8 mouse cellular contexts compared by ENCODE assay signal in genomic region chr2:168438981-168439452, GRCm38 (mm10).
A peak's percentile ranks its signal among the peaks of the same experiment; 100 is the strongest.
DNase-seq lines count a peak whose midpoint lies in the region; ATAC-seq and TF ChIP-seq lines count a peak whose summit lies in the region.
"Had no signal": no experiment of that assay in that cellular context is flagged by ENCODE, and none has a peak within 500 bp of the region (broad histone marks: within the 10 kb centered on the region; RNA-seq: fewer than 3 reads in every experiment).

No protein-coding gene starts in this region.

- WGBS in neural tube, embryonic 12.5 days: 27% methylated on average over 8 of the region's 8 CpGs
- WGBS in forebrain, embryonic 15.5 days: 50% methylated on average over 8 of the region's 8 CpGs
- WGBS in kidney, adult 2 months: 63% methylated on average over 8 of the region's 8 CpGs

- no peak for ATAC-seq in neural tube, embryonic 12.5 days (ENCODE audit: low FRiP score, low read depth)
- no peak for ATAC-seq in forebrain, embryonic 15.5 days (replicated peaks)

- no peak overlapping the region for H3K4me2 ChIP-seq in neural tube, embryonic 12.5 days (replicated peaks)
- H3K4me2 ChIP-seq in forebrain, embryonic 15.5 days (replicated peaks): no peak overlapping the region

- TF ChIP-seq CTCF in kidney, adult 2 months (conservative IDR thresholded peaks at IDR 0.05; ENCODE audit: insufficient read depth, insufficient read length, low read depth, low read length): no peak

- H3K4me1 ChIP-seq in neural tube, embryonic 12.5 days: peaks cover 12% of the 10 kb centered on the region
- peaks cover 15% of the 10 kb centered on the region for H3K4me1 ChIP-seq in forebrain, embryonic 15.5 days
- H3K4me1 ChIP-seq in kidney, adult 2 months (ENCODE audit: control insufficient read depth, insufficient read depth, low read length): no peaks in the 10 kb centered on the region
- H3K4me1 ChIP-seq: megakaryocyte, embryonic 14.5 days had no signal

- TF ChIP-seq POLR2A in kidney, adult 2 months (IDR thresholded peaks at IDR 0.05; ENCODE audit: low read depth, low read length): no peak

- no peaks in the 10 kb centered on the region for H3K9me3 ChIP-seq in neural tube, embryonic 12.5 days
- no peaks in the 10 kb centered on the region for H3K9me3 ChIP-seq in forebrain, embryonic 15.5 days

- H3K36me3 ChIP-seq in neural tube, embryonic 12.5 days: no peaks in the 10 kb centered on the region
- no peaks in the 10 kb centered on the region for H3K36me3 ChIP-seq in forebrain, embryonic 15.5 days
- no peaks in the 10 kb centered on the region for H3K36me3 ChIP-seq in kidney, adult 2 months (ENCODE audit: control insufficient read depth, insufficient read depth, low read length)

- DNase-seq in neural tube, embryonic 10.5 days (ENCODE audit: extremely low spot score, low spot score): no peak
- peak; percentile 74 to 81 for DNase-seq in right cerebral cortex, postnatal 10 days (ENCODE audit: low spot score in 2 of 2)
- DNase-seq in ovary, postnatal 14 days (ENCODE audit: low spot score): no peak
- DNase-seq in kidney, adult 2 months: no peak
- DNase-seq in cerebellum, adult 11-12 months: no peak

- H3K9ac ChIP-seq in neural tube, embryonic 12.5 days: 0 out of 2 replicates have a peak overlapping the region, but pooled peaks have one; percentile 21
- no peak overlapping the region for H3K9ac ChIP-seq in forebrain, embryonic 15.5 days (replicated peaks)

- no peaks in the 10 kb centered on the region for H3K27me3 ChIP-seq in neural tube, embryonic 12.5 days (replicated peaks)
- no peaks in the 10 kb centered on the region for H3K27me3 ChIP-seq in forebrain, embryonic 15.5 days
- H3K27me3 ChIP-seq in kidney, adult 2 months (replicated peaks; ENCODE audit: control insufficient read depth, insufficient read depth, low read length): no peaks in the 10 kb centered on the region

- H3K27ac ChIP-seq in neural tube, embryonic 12.5 days: no peak overlapping the region
- H3K27ac ChIP-seq in forebrain, embryonic 15.5 days (replicated peaks): peak overlapping the region; percentile 58
- no peak overlapping the region for H3K27ac ChIP-seq in kidney, adult 2 months (ENCODE audit: insufficient read depth, low read depth, low read length)

- no peak overlapping the region for H3K4me3 ChIP-seq in neural tube, embryonic 12.5 days
- H3K4me3 ChIP-seq in forebrain, embryonic 15.5 days: no peak overlapping the region
- H3K4me3 ChIP-seq in kidney, adult 2 months (ENCODE audit: insufficient read depth, low read depth, low read length): no peak overlapping the region
- H3K4me3 ChIP-seq: megakaryocyte, embryonic 14.5 days had no signal

Comparison
In these comparisons a context has a peak if more than half of its experiments do, and no peak if none do; other contexts are left out.
1. DNase-seq: peak in right cerebral cortex, postnatal 10 days (2 of 2); none in neural tube, embryonic 10.5 days (single experiment), ovary, postnatal 14 days (single experiment), kidney, adult 2 months (single experiment) and cerebellum, adult 11-12 months (single experiment).